Mouse (Mus musculus) megakaryocyte, embryonic 14.5 days (primary cell): Measurements from ENCODE around the gene Eml6.

Source experiments
- FLI1 ChIP-seq: IDR thresholded peaks from 2 replicates; pipeline ENCODE4 v1.6.1; 2012; ENCODE audit warnings: low read length, inconsistent platforms, mixed read lengths
- GATA1 ChIP-seq: IDR thresholded peaks from 3 replicates; pipeline ENCODE4 v1.6.1; 2012; ENCODE audit warnings: mixed read lengths, low read length, inconsistent platforms, borderline replicate concordance

DNA sequence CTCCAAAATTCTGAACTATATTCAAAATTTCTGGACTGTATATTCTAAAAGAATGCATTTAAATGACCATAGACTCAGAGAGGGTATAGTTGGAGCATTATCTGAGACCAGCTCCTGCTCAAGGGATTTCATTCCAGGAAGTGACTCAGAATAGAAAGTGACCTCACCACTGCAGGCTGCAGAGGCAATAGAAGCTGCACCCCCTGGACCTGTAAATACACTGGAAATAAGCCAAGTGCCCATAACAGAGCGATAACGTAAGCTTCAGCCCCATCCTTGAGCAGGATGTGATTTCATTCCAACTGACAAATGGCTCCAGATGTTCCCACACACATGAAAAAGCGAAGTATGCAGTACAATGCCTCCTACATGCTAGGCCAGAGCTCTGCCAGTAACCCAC is 186.1 kb downstream of the Eml6 start:
- TF ChIP-seq GATA1 (no peak), FLI1 (no peak)
